Comparison of ENCODE assay signal across 8 mouse cellular contexts in genomic region chr14:57881793-57882192, GRCm38 (mm10). TPM values are rescaled to one million over a fixed set of nuclear protein-coding genes. Genes with fewer than 3 reads are reported as not detected.
A peak's percentile ranks its signal among the peaks of the same experiment; 100 is the strongest.
DNase-seq lines count a peak whose midpoint lies in the region; ATAC-seq and TF ChIP-seq lines count a peak whose summit lies in the region.

No protein-coding gene starts in this region.

- no peak for DNase-seq in left cerebral cortex, adult 2 months (ENCODE audit: extremely low spot score in 1 of 2, low spot score in 2 of 2)
- no peak for DNase-seq in left cerebral cortex, adult 11 months (ENCODE audit: low spot score)
- DNase-seq in ZHBTc4 (ENCODE audit: low read depth, low spot score): peak; percentile 87
- DNase-seq in fibroblast of lung, adult 2 months (ENCODE audit: low read depth): peak; percentile 53
- DNase-seq in lung, postnatal 10 days: peak; percentile 73
- no peak for DNase-seq in c-Kit-positive CD71-positive TER-119-positive erythroid progenitor cells, embryonic 14.5 days (ENCODE audit: low spot score)
- no peak for DNase-seq in thymus, postnatal 10 days (ENCODE audit: low spot score in 2 of 2)

- H3K4me2 ChIP-seq in intestine, embryonic 15.5 days (replicated peaks): no peak overlapping the region

- no peaks in the 10 kb centered on the region for H3K27me3 ChIP-seq in intestine, embryonic 15.5 days (replicated peaks)

- H3K4me1 ChIP-seq in intestine, embryonic 15.5 days (replicated peaks): peaks cover 15% of the 10 kb centered on the region

- peak; percentile 43; the same call in 1 of the 2 replicates for ATAC-seq in intestine, embryonic 15.5 days

- H3K9me3 ChIP-seq in intestine, embryonic 15.5 days: no peaks in the 10 kb centered on the region

- no peak overlapping the region for H3K4me3 ChIP-seq in left cerebral cortex, adult 2 months
- H3K4me3 ChIP-seq in intestine, embryonic 15.5 days (replicated peaks): no peak overlapping the region

- no peak; the same call in 1 of the 2 replicates for TF ChIP-seq CTCF in left cerebral cortex, adult 2 months (IDR thresholded peaks at IDR 0.05)

- intact Hi-C loops in left cerebral cortex, adult 2 months (cut with DNase I): no loop called here

- H3K27ac ChIP-seq in left cerebral cortex, adult 2 months: peak overlapping the region; percentile 21
- H3K27ac ChIP-seq in intestine, embryonic 15.5 days: peak overlapping the region; percentile 68

- H3K9ac ChIP-seq in intestine, embryonic 15.5 days: no peak overlapping the region

- 62% methylated on average over 4 of the region's 4 CpGs for WGBS in intestine, embryonic 15.5 days

- no peaks in the 10 kb centered on the region for H3K36me3 ChIP-seq in intestine, embryonic 15.5 days

RNA-seq across cellular contexts. Expression of gene Zdhhc20, which starts 8.3 kb away (rescaled TPM):
- total RNA-seq in left cerebral cortex, adult 2 months (2021): 10 to 100 TPM; 35.2 to 37.4 TPM
- polyA plus RNA-seq in intestine, embryonic 15.5 days (2015; fragmentation: Nextera tagmentation; extraction: Ambion mirVana): 55.3 and 61.6 TPM in 2 replicates

RNA-seq across cellular contexts. Expression of gene Mrpl57, which starts 55.8 kb away (rescaled TPM):
- total RNA-seq in left cerebral cortex, adult 2 months (2021): 10 to 100 TPM; 58.9 to 60.3 TPM
- polyA plus RNA-seq in intestine, embryonic 15.5 days (2015; fragmentation: Nextera tagmentation; extraction: Ambion mirVana): 177 and 197 TPM in 2 replicates

RNA-seq across cellular contexts. Expression of gene Ska3, which starts 55.8 kb away (rescaled TPM):
- under 1 TPM; 0.72 to 0.89 TPM for total RNA-seq in left cerebral cortex, adult 2 months (2021)
- 27.2 and 30.8 TPM in 2 replicates for polyA plus RNA-seq in intestine, embryonic 15.5 days (2015; fragmentation: Nextera tagmentation; extraction: Ambion mirVana)

Comparison
In these comparisons a context has a peak if more than half of its experiments do, and no peak if none do; other contexts are left out.
1. DNase-seq: peak in ZHBTc4 (single experiment), fibroblast of lung, adult 2 months (single experiment) and lung, postnatal 10 days (single experiment); none in left cerebral cortex, adult 2 months (0 of 2), left cerebral cortex, adult 11 months (single experiment), c-Kit-positive CD71-positive TER-119-positive erythroid progenitor cells, embryonic 14.5 days (single experiment) and thymus, postnatal 10 days (0 of 2).